Mouse (Mus musculus) 3134 (cell line): ENCODE data around the gene Mboat1.
A peak's percentile ranks its signal among the peaks of the same experiment; 100 is the strongest.

Experiments
- DNase-seq: peaks from one replicate; pipeline ENCODE4 v3.0.0-alpha.2; 2011; ENCODE audit warnings: low spot score; ENCODE audit not compliant: insufficient read length; ENCODE audit errors: extremely low read depth

Mboat1 gene

GRCm38 (mm10) chr13:30136243-30136922 is at the start of gene Mboat1:
Gene Mboat1, plus strand, starts transcription at chr13:30136489.
- DNase-seq, result peak; percentile 82

GRCm38 (mm10) chr13:30093086-30093485 is 43.2 kb upstream of the Mboat1 start:
- DNase-seq, result no peak

- DNase-seq, result peak; percentile 22
Measured at GRCm38 (mm10) chr13:30095851-30096250, 40.4 kb upstream of the Mboat1 start.

DNA sequence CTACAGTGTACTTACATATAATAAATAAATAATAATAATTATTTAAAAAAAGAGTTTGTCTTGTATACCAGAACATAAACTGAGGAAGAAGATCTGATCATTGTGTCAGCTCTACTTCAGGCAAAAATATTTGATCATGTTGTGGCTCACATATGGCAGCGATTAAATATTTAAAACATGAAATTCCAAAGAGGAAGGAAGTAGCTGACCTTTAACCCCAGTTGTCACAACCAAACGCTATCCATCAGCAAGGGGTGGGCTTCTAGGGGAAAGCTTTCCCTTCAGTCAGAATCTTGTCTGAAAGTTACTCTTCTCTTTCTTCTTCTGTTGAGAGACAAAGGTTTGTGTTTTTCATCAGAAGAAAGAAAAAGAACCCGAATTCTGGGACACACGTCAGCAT is 39.8 kb upstream of the Mboat1 start:
- no peak for DNase-seq

DNA sequence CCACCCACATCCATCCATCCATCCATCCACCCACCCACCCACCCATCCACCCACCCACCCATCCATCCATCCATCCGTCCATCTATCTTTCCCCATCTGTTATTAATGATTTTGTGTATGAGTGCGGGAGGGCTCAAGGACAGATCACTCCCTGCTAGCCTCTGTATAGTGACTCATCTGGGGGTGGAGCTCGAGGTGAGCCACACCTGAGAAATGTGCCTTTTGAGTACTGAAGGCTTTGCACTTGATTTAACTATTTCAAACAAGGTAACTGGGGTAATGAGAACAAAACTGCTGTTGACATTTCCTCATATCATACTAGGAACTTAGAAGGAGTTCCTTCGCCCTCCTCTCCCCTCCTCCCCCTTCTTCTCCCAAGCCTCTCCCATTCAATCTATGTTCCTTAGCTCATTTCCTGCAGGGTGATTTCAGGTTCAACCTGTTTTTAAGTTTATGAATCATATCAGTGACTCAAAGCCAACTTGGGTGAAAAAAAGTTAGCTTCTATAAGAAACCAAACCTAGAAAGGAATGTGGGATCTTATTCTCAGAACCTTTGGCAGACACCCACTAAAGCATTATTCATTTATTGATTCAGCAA is 27.2 kb upstream of the Mboat1 start:
- DNase-seq, result peak; percentile 12

DNA sequence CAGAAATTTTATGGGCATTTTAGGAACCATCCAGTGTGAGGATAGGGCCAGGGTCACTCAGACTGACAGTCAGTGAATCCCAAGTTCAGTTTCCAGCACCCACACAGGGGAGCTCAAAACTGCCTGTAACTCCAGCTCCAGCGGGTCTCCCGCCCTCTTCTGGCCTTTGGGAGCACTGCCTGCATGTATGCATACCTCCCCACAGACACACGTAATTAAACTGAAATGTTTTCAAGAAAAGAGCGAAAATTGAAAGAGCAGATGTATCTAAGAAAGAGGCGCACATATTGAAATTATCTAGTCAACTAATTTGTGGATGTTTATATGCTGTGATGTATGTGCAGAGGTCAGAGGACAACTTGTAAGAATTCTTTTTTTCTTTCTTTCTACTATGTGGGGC is 20.5 kb upstream of the Mboat1 start:
- DNase-seq, result no peak

GRCm38 (mm10) chr13:30136923-30137629 is 787 bp downstream of the Mboat1 start:
- no peak for DNase-seq

GRCm38 (mm10) chr13:30137951-30138350 is 1.7 kb downstream of the Mboat1 start:
- DNase-seq, result no peak

DNA sequence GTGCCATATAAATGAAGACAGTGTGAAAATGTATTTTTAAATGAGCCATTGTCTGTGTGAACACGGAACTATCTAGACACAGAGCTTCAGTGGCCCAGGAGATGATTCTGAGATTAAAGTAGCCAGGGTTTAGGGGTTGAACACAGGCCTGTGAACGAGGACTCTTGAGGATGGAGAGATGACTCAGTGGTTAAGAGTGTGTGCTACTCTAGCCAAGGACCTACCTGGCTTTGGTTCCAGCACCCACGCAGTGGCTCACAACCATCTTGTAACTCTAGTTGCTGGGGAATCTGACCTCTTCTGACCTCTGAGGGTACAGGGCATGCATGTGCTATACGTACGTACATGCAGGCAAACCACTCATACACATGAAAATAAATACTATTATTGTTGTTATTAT is 3.9 kb downstream of the Mboat1 start:
- no peak for DNase-seq

DNA sequence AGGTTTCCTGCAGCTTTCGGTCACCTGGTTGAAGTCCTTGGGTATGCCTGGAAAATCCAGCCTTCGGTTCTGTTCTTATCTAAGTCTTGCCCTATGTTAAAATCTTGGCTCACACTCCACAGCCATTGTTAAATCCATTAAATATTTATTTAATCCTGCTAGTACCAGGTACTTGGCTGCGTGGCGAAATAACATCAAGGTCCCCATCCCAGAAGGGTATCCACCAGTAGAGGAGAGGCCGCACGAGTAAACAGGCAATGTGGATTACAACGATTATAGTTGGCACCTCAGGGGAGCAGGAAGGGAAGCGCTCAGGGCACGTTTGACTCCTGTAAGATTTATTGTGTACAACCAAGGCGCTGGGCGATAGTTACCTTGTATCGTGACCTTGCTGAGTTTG is 4.4 kb downstream of the Mboat1 start:
- DNase-seq, result no peak

GRCm38 (mm10) chr13:30141996-30142395 is 5.7 kb downstream of the Mboat1 start:
- DNase-seq, result no peak

- no peak for DNase-seq
Measured at GRCm38 (mm10) chr13:30146468-30146867, 10.2 kb downstream of the Mboat1 start.

GRCm38 (mm10) chr13:30154264-30154663 is 18.0 kb downstream of the Mboat1 start:
- no peak for DNase-seq

- DNase-seq, result no peak
Measured at GRCm38 (mm10) chr13:30159626-30160025, 23.3 kb downstream of the Mboat1 start.

GRCm38 (mm10) chr13:30163521-30163920 is 27.2 kb downstream of the Mboat1 start:
- no peak for DNase-seq

DNA sequence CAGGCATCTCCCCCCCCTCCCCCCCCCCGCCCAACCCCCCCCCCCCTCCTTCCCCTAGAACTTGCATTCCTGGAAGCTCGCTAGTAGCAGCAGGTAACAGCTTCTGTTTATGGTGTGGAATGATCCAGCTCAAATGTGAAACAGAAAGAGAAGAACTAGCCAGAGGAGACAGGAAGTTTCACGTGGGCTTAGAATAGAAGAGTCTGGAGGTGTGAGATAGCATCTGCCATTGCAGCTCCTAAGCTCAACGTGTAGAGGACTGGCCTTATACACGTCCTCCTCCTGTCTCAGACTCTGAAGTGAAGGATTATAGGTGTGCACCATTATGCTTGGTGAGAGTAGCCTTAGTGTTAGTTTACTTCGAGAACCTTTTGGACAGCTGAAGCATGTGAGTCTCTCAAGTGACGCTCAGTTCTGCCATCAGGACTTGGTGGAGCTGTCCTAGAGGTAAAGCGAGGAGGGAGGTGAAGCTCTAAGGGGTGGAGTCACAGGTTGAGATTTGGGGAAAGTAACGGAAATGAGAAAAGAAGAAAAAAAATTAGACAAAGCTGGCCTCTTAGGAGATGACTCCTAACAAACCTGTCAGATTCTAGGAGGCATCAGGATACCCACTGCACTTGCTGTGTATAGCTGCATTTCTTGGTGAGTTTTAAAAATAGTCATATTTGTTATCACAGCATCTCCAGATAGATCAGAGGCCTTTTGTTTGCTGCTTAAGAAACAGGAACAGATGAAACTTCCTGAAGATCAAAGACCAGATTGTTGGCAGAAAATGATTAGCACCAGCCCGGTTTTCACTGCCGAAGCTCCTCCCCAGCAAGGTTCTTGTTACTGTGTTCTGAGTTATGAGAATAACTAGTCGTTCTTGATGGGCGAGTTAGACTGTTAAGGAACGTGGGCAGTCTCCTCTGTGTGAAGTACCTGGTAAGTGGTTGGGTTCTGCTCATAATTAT is 30.1 kb downstream of the Mboat1 start:
- DNase-seq, result no peak

- no peak for DNase-seq
Measured at GRCm38 (mm10) chr13:30167499-30167898, 31.2 kb downstream of the Mboat1 start.

DNA sequence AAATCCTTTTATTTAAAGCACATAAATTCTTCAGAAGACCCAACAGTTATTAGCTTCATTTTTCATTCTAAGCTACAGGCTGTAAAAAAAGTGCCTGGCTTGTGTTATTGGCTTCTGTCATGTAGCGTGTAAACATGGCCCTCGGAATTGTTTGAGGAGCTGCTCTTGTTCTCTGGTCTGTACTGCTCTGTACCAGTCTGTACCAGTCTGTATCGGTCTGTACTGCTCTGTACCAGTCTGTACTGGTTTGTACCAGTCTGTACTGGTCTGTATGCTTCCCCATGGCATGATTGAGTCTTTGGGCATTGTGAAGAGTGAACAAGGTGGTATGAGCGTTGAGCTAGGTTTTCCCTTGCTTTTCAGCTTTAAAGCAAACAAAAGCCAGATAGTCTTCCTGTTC is 32.5 kb downstream of the Mboat1 start:
- DNase-seq, result no peak

DNA sequence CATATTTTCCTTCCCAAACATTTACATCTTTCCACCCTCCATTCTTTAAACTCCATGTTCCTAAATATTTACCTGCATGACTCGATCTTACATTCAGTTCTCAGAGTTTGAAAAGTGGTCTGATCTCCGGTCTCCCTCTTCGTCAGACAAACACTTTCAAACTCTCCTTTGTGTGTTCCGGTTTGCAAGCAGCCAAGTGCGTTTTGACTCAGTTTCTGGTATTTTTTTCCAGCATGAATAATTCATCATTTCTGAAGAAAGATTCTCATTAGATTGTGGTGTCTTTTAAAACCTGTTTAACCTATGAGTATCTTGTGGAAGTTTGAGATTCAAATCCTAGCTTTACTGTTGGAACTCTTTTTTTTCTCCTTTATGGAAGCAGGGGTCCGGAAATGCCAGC is 33.8 kb downstream of the Mboat1 start:
- no peak for DNase-seq

GRCm38 (mm10) chr13:30174586-30174985 is 38.3 kb downstream of the Mboat1 start:
- DNase-seq, result no peak

DNA sequence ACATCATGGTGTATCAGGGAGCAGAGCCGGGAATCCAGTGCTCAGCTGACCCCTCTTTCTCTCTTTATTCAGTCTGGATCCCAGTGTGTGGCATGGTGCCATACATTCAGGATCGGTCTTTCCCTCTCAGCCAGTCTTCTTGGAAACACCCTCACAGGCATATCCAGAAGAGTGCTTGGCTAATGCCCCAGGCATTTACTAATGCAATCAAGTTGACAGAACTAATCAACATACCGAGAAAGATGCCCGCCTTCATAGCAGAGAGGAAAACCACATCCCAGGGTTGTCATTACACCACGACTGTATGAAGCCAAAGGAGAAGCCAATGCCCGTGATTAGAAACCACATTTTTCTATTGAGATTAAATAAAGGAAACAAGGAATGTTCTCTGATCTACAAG is 41.1 kb downstream of the Mboat1 start:
- DNase-seq, result no peak
